Mouse (Mus musculus) CH12.LX (cell line): Measurements from ENCODE around the gene Tmem63c. TPM values are rescaled to one million over a fixed set of nuclear protein-coding genes. Genes with fewer than 3 reads are reported as not detected.

ENCODE experiments used
- DNase-seq: peaks from one replicate; pipeline ENCODE4 v3.0.0-alpha.2; 2013; ENCODE audit errors: extremely low read depth
- H3K27ac ChIP-seq: 2 replicates; pipeline ENCODE4 v1.5.1; 2012; ENCODE audit warnings: low read depth, mild to moderate bottlenecking, control low read depth, moderate library complexity; ENCODE audit not compliant: insufficient read depth
- H3K27me3 ChIP-seq: replicated peaks from 2 replicates; pipeline ENCODE3; 2012; ENCODE audit warnings: inconsistent platforms
- H3K36me3 ChIP-seq, 2 experiments: replicated peaks in 1 of 2; 2 replicates each; pipeline versions ENCODE3 to v1.6.1; 2012; ENCODE audit warnings: inconsistent platforms in 1 of 2, low read length in 1 of 2, mild to moderate bottlenecking in 1 of 2, mixed read lengths in 1 of 2, moderate library complexity in 1 of 2; ENCODE audit not compliant: control insufficient read depth in 1 of 2, insufficient read depth in 1 of 2
- H3K4me1 ChIP-seq, 2 experiments: 2 replicates each; pipeline ENCODE4 v1.6.1; 2012; ENCODE audit warnings: inconsistent platforms in 1 of 2, moderate library complexity in 1 of 2; ENCODE audit not compliant: insufficient read depth in 2 of 2, control insufficient read depth in 1 of 2
- H3K4me2 ChIP-seq: 2 replicates; pipeline ENCODE4 v1.6.1; 2012; ENCODE audit warnings: low read depth, mild to moderate bottlenecking, control low read depth; ENCODE audit not compliant: poor library complexity, insufficient read depth, severe bottlenecking
- H3K4me3 ChIP-seq, 3 experiments: fragments of 150-350 bp in 1 of 3; sonication (generic) in 1 of 3; replicated peaks in 1 of 3; 2 replicates each; pipeline versions ENCODE3 to v1.5.1; 2011 to 2012; ENCODE audit warnings: low read depth in 2 of 3, low read length in 2 of 3, mild to moderate bottlenecking in 2 of 3, moderate library complexity in 2 of 3, control low read depth in 1 of 3, improper control_type of control experiment in 1 of 3, inconsistent platforms in 1 of 3, mixed read lengths in 1 of 3; ENCODE audit not compliant: poor library complexity in 1 of 3
- H3K79me2 ChIP-seq: replicated peaks from 2 replicates; pipeline ENCODE4 v1.6.1; 2012; ENCODE audit warnings: mild to moderate bottlenecking, moderate library complexity; ENCODE audit not compliant: control insufficient read depth, poor library complexity, insufficient read depth, severe bottlenecking; ENCODE audit errors: extremely low read depth
- H3K9ac ChIP-seq: 2 replicates; pipeline ENCODE4 v1.6.1; 2012; ENCODE audit warnings: low read depth, mild to moderate bottlenecking, control low read depth, moderate library complexity; ENCODE audit not compliant: insufficient read depth
- H3K9me3 ChIP-seq: replicated peaks from 2 replicates; pipeline ENCODE3; 2012; ENCODE audit warnings: low read length, inconsistent platforms, mixed read lengths
- CHD1 ChIP-seq: IDR thresholded peaks from 2 replicates; pipeline ENCODE4 v1.6.1; 2012; ENCODE audit warnings: low read depth, low read length, improper control_type of control experiment, inconsistent platforms
- CHD2 ChIP-seq: IDR thresholded peaks from 2 replicates; pipeline ENCODE4 v1.6.1; 2011; ENCODE audit warnings: low read length, improper control_type of control experiment
- CTCF ChIP-seq, 2 experiments: IDR thresholded peaks in 1 of 2; conservative IDR thresholded peaks in 1 of 2; 2 replicates each; pipeline ENCODE4 v1.5.1; 2011 to 2012; ENCODE audit warnings: low read depth in 2 of 2, low read length in 2 of 2, improper control_type of control experiment in 1 of 2, inconsistent platforms in 1 of 2, mild to moderate bottlenecking in 1 of 2, moderate library complexity in 1 of 2
- ELF1 ChIP-seq: IDR thresholded peaks from 2 replicates; pipeline ENCODE4 v1.6.1; 2014; ENCODE audit warnings: low read depth, mild to moderate bottlenecking, inconsistent platforms, low read length, improper control_type of control experiment
- EP300 ChIP-seq: IDR thresholded peaks from 2 replicates; pipeline ENCODE4 v1.6.1; 2011; ENCODE audit warnings: low read length, improper control_type of control experiment
- GABPA ChIP-seq: IDR thresholded peaks from 2 replicates; pipeline ENCODE4 v1.6.1; 2012; ENCODE audit warnings: low read depth, low read length, improper control_type of control experiment, inconsistent platforms; ENCODE audit not compliant: insufficient replicate concordance
- HCFC1 ChIP-seq: IDR thresholded peaks from 2 replicates; pipeline ENCODE4 v1.6.1; 2012; ENCODE audit warnings: low read depth, mild to moderate bottlenecking, inconsistent platforms, low read length, improper control_type of control experiment
- MAFK ChIP-seq: IDR thresholded peaks from 2 replicates; pipeline ENCODE4 v1.6.1; 2011; ENCODE audit warnings: low read length, improper control_type of control experiment; ENCODE audit not compliant: insufficient replicate concordance
- MAX ChIP-seq: IDR thresholded peaks from 2 replicates; pipeline ENCODE4 v1.6.1; 2011; ENCODE audit warnings: low read length, improper control_type of control experiment
- MAZ ChIP-seq: IDR thresholded peaks from 2 replicates; pipeline ENCODE4 v1.6.1; 2012; ENCODE audit warnings: low read depth, mild to moderate bottlenecking, inconsistent platforms, low read length, improper control_type of control experiment, moderate library complexity
- MEF2A ChIP-seq: IDR thresholded peaks from 2 replicates; pipeline ENCODE4 v1.6.1; 2014; ENCODE audit warnings: low read depth, mild to moderate bottlenecking, inconsistent platforms, low read length, improper control_type of control experiment, borderline replicate concordance
- MYC ChIP-seq: IDR thresholded peaks from 2 replicates; pipeline ENCODE4 v1.6.1; 2011; ENCODE audit warnings: low read depth, mild to moderate bottlenecking, improper control_type of control experiment, low read length
- NELFE ChIP-seq: IDR thresholded peaks from 2 replicates; pipeline ENCODE4 v1.6.1; 2011; ENCODE audit warnings: low read depth, low read length, improper control_type of control experiment
- POLR2A ChIP-seq: IDR thresholded peaks from 2 replicates; pipeline ENCODE4 v1.6.1; 2011; ENCODE audit warnings: low read depth, mild to moderate bottlenecking, improper control_type of control experiment, low read length
- RAD21 ChIP-seq: IDR thresholded peaks from 2 replicates; pipeline ENCODE4 v1.6.1; 2011; ENCODE audit warnings: low read depth, mild to moderate bottlenecking, low read length, improper control_type of control experiment, moderate library complexity
- SIN3A ChIP-seq: IDR thresholded peaks from 2 replicates; pipeline ENCODE4 v1.6.1; 2012; ENCODE audit warnings: low read length, improper control_type of control experiment, inconsistent platforms
- TCF12 ChIP-seq: IDR thresholded peaks from 2 replicates; pipeline ENCODE4 v1.6.1; 2014; ENCODE audit warnings: low read depth, mild to moderate bottlenecking, inconsistent platforms, low read length, improper control_type of control experiment
- USF1 ChIP-seq: IDR thresholded peaks from 2 replicates; pipeline ENCODE4 v1.6.1; 2014; ENCODE audit warnings: low read depth, mild to moderate bottlenecking, inconsistent platforms, low read length, improper control_type of control experiment
- dilution Hi-C: fragments of 300-500 bp; cut with MboI; formaldehyde crosslinking; loops from 2 replicates; pipeline ENCODE4 v1.14.3; 2020; ENCODE audit warnings: low sequenced_read_pairs; ENCODE audit not compliant: extremely low pct_unique_long_range_greater_than_20kb, extremely low pct_ligation_motif_present
- in situ Hi-C: fragments of 300-500 bp; cut with MboI; formaldehyde crosslinking; loops from 3 replicates; pipeline ENCODE4 v1.14.3; 2019; ENCODE audit warnings: low sequenced_read_pairs, low pct_ligation_motif_present, low pct_unique_long_range_greater_than_20kb, mixed read lengths
- polyA plus RNA-seq: library from polyadenylated mRNA; unstranded; fragments of >175 nt; gene quantifications from 2 replicates; pipeline ENCODE4 v1.2.1, GENCODE M21; 2012; ENCODE audit warnings: low read depth; ENCODE audit not compliant: insufficient read length
- total RNA-seq, 2 experiments: library from RNA; depleted of rRNA; stranded (reverse); fragments of 300-350 nt in 1 of 2; fragments of >200 nt in 1 of 2; gene quantifications; 2 replicates each; pipeline ENCODE4 v1.2.3; 2012 to 2014

Gene Tmem63c
- total and polyA plus RNA-seq, 3 experiments: 0.08 to 0.53 (median 0.11) TPM

DNA sequence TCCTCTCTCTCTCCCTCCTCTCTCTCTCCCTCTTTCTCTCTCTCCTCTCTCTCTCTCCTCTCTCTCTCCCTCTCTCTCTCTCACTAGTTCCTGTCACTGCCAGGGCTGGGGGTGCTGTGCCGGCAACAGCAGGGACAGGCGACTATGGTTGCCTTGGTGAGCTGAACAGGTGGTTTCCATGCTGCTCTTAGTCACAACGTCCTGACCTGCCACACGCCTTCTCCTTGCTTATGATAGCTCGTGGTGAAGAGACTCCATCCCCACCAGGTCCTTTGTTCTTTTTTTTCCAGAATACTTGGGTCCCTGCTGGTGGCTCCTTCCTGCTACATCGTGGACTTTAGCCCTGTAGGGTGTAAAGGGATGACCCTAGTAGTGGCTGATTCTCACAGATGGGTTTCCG, 18.9 kb upstream of the Tmem63c start:
- no peak for DNase-seq
- TF ChIP-seq MAX (no peak), NELFE (no peak), TCF12 (no peak), GABPA (no peak), RAD21 (no peak), CTCF (conservative IDR thresholded peaks at IDR 0.05 in 1 of 2, IDR thresholded peaks at IDR 0.05 in 1 of 2; ENCODE audit: low read depth in 2 of 2, low read length in 2 of 2) (no peak), CHD1 (no peak), POLR2A (no peak), HCFC1 (no peak)
- Histone ChIP-seq H3K27ac (no peak overlapping the region), H3K4me3 (no peak overlapping the region), H3K79me2 (no peaks in the 10 kb centered on the region), H3K27me3 (peaks cover 71% of the 10 kb centered on the region), H3K9ac (no peak overlapping the region), H3K9me3 (no peaks in the 10 kb centered on the region), H3K4me2 (no peak overlapping the region), H3K4me1 (no peaks in the 10 kb centered on the region; a peak in 1 of 4 replicates), H3K36me3 (no peaks in the 10 kb centered on the region)
- dilution Hi-C loops (no loop called here), in situ Hi-C loops (no loop called here)

DNA sequence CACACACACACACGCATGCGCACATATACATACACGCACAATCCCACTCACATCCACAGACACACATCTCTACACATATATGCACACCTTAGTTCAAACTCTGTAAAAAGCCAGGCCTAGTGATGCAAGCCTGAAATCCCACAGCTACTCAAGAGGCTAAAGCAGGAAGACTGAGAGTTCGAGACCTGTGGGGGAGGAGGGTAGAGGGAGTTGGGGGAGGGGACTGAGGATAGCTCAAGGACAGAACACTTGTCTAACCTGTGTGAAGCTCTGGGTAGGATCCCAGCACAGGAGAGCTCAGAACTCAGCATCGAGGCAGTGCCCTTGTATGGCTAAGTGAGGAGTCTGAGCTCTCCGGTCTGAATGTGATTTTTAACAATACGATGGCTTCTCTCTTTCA, 18.3 kb upstream of the Tmem63c start:
- no peaks in the 10 kb centered on the region for H3K79me2 ChIP-seq
- no peaks in the 10 kb centered on the region; a peak in 1 of 4 replicates for H3K4me1 ChIP-seq
- no peaks in the 10 kb centered on the region for H3K36me3 ChIP-seq
- dilution Hi-C loops (no loop called here), in situ Hi-C loops (no loop called here)
- no peak overlapping the region for H3K4me3 ChIP-seq
- H3K27me3 ChIP-seq: peaks cover 72% of the 10 kb centered on the region
- no peak overlapping the region for H3K9ac ChIP-seq
- DNase-seq: no peak
- TF ChIP-seq TCF12: no peak
- TF ChIP-seq SIN3A: no peak
- no peak for TF ChIP-seq MYC
- TF ChIP-seq EP300: no peak
- no peak for TF ChIP-seq MEF2A
- no peak for TF ChIP-seq POLR2A
- no peak for TF ChIP-seq MAFK
- TF ChIP-seq CHD2: no peak
- no peak for TF ChIP-seq ELF1
- no peak for TF ChIP-seq MAX
- no peak for TF ChIP-seq USF1
- H3K27ac ChIP-seq: no peak overlapping the region
- no peaks in the 10 kb centered on the region for H3K9me3 ChIP-seq
- no peak overlapping the region for H3K4me2 ChIP-seq

DNA sequence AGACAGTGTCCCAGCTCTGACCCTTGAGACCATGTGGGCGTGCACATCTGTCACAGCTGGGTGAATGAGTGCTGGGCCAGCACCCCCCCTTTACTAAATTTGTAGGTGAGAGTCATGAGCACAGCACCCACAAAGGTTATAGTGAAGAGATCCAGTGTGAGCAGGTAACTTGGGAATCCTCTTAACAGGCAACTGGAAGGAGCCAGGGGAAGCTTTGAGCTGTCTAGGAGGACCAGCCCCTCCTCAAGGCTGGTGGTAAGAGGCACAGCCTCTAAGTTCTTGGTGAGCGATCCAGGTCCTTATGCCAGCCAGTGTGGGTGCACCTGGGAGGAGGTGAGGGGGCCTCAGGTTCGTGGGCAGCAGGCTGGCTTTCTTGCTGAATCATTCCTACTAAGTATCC, 17.5 kb upstream of the Tmem63c start:
- Histone ChIP-seq H3K4me3 (no peak overlapping the region), H3K36me3 (no peaks in the 10 kb centered on the region), H3K4me2 (no peak overlapping the region), H3K4me1 (no peaks in the 10 kb centered on the region; a peak in 1 of 4 replicates), H3K79me2 (no peaks in the 10 kb centered on the region), H3K9ac (no peak overlapping the region), H3K27me3 (peaks cover 75% of the 10 kb centered on the region), H3K27ac (no peak overlapping the region), H3K9me3 (no peaks in the 10 kb centered on the region)
- dilution Hi-C loops: no loop called here
- TF ChIP-seq ELF1 (no peak), HCFC1 (no peak), MAZ (no peak), CHD2 (no peak), EP300 (no peak)
- DNase-seq: no peak
- in situ Hi-C loops: no loop called here
